Mouse (Mus musculus): ENCODE results near the gene Slc6a9.

The Slc6a9 gene

DNA sequence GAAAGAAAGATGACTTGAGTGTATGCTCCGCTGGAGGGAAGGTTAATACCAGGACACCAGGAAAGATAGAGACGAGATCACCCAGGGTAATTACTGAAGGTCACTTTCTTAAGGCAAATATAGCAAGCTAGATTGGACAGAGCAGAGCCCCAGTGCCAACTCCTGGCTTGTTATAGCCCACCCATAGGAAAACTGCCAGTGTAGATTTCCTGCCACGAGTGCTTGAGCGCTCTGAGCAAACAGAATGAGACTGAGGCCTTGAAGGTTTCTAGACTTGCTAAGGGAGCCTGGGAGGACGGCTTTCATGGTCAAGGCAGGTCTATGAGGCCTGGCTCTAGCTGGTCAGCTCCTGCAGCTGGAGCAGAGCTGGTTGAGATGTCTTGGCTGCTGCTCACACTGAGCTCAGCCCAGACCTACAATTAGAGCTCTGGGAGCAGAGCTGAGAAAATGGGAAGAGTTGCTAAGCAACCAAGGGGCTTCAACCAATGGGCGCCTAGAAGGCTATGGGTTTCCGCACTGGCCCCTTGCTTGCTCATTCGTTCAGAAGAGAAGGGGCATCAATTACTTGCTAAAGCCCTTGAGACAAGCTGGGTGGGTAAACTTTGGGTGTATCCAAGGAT is 74.6 kb downstream of the Slc6a9 start:
- DNase-seq (ENCODE audit: low read depth, low spot score), result peak; percentile 87

DNA sequence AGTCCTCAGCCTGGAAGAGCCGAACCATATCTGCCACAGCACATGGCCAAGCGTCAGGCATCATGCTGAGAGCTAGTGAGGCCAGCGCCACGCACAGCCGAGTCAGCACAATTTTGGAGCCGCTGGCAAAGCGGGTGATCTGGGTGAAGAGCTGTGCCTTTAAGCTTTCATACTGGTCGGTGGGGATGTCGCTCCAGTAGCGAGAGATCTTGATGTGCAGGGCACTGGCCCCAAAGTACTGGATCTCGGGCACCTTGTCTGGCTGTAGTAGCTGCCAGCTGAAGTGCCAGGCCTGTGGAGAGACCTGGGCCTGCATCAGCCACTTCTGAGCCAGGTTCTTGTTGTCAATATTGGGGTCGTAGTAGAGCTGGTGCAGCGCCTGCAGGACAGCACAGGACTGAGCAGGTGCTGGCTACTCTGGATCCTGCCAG is 77.8 kb downstream of the Slc6a9 start:
- peak; percentile 81 for DNase-seq (ENCODE audit: low read depth, low spot score)

DNA sequence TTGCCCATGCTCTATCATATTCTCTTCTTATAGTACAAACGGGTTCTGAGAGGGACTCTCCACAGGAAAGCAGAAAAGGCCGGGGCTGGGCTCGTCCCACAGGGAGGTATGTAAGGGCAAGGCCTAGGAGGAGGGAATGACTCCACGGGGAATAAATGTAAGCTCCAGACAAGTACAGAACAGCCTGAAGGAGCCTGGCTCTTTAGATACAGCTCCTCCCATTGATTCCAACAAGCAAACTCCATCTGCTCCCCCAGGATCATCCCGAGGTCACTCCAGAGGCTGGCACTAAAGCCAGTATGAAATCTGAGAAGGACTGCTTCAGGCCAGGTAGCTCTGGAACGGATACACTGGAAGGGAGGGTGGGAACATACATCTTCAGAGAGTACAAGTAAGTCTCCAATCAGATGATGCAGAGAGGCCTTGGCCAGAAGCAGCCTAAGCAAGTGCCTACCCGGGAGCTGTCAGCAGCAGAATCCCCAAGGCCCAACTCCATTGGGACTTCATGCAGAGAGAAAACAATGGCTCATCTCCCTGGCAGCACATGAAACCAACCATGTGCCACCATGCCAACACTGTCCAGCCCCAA is 78.5 kb downstream of the Slc6a9 start:
- DNase-seq (ENCODE audit: low read depth, low spot score), result peak; percentile 56

DNA sequence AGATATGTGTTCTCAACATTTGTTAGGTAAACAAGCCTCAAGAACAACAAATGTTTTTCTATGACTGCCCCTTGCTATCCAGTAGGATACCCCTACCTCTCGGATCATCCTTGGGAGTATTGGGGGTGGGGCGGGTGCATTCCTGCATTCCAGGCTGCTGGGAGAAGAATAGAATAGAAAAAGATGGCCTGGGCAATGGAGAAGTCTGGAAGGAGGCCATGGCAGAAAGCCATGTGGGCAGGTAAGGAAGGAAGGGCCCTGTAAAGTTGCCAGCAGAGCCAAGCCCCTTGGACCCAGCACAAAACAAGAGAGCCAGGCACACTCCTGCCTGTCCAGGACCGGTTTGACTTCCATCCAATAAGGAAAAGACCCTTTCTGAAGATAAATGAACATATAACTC is 79.1 kb downstream of the Slc6a9 start:
- DNase-seq (ENCODE audit: low read depth, low spot score), result peak; percentile 79

DNA sequence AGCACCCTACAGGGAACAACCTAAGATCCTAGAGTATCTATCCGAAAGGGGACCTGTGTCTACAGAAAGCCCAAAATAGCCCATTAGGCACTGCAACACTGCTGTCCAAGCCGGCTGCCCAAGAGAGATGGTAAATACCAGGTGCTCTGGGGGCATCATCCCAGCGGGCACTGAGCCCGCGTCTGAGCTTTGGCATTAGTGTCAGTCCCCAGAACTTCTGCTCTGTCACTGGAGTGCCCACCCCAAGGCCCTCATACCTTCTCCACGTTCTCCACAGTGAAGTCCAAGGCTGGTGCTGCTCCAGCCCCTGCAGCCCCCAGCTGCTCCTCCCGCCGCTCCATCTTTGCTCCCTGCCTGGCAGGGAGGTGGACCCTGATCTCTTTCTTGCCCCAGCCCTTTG is 79.7 kb downstream of the Slc6a9 start:
- peak; percentile 52 for DNase-seq (ENCODE audit: low read depth, low spot score)

DNA sequence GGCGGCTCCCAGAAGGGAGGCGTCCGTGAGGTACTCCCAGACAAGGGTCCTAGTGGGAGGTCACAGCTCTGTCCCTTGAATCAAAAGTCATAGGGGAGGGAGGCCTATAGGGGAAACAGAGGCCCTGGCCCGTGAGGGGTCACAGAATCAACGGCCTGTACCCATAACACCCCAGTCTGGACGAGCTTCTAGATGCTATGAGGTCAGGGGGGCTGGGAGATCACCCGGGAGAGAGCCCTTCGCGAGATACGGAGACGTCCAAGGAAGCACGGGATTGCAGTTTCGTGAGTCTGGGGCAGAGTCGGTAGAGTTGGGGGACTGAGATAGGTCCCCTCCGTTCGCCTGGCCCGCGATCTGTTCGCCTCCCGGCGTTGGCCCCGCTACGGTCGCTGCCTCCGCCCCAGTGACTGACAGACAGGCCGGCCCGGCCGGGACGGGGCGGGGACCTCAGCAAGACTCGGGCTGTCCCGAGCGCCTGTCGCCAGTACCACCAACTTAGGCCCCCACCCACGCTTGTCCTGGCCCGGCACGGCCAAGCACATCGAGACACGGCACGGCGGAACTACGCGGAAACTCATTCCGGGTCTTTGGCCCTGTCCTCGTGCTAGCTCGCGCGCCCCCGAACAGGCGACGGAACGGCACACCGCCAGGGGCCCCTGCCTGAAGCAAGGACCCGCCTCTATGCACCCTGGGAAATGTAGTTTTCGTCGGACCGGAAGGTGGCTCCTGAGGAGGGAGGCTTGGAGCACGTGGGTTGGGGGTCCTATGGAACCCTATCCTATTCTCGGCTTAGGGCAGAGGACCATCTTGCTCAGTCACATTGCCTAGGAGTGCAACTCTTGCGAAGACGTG is 80.5 kb downstream of the Slc6a9 start, which contains the start of gene Ipo13:
Gene Ipo13 (minus strand): TSS at position 409 of the 852 bp plus-strand sequence.
- DNase-seq (ENCODE audit: low read depth, low spot score), result peak; percentile 97

DNA sequence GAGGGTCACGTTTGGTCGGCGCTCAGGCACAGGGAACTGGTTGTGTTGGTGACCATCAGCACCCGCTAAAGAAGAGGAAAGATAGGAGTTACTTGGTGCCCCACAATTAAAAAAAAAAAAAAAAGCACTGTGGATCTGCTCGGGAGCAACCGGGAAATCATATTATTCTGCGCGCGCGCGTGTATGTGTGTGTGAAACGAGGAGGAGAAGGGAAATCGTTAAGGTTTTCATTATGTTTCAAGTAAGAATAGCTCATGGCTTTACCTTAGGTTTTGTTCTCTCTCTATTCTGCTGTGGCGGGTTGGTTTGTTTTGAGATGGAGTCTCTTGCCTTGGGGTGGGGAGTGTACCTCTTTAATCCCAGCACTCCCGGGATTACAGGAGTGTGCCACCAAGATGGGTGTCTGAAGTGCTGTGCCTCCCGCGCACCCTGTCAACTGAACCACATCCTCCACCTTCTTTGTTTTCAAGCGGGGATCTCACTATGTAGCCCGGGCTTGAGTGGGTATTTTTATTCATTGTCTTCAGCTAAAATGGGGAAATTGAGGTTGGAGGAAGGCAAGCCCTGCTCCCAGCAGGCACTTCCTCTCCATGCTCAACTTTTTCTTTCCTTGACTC is 81.3 kb downstream of the Slc6a9 start:
- peak; percentile 60 for DNase-seq (ENCODE audit: low read depth, low spot score)

DNA sequence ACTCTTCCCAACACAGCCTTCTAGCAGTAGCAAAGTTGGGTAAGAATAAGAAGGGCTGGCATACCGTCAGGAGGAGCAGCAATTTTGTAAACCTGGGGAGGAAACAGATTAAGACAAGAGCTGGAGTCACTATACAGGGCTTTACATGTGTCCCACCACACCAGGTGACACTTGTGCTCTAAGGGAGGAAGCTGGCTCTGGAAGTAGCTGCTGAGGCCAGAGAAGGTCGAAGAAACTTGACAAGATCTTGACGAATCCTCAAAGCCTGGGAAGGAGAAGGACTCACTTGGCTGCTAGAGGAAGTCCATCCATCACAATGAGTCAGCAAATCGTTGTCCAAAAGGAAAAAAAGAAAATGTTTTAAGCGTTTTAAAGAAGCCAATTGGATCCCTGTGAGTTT is 82.1 kb downstream of the Slc6a9 start:
- no peak for DNase-seq (ENCODE audit: low read depth, low spot score)

DNA sequence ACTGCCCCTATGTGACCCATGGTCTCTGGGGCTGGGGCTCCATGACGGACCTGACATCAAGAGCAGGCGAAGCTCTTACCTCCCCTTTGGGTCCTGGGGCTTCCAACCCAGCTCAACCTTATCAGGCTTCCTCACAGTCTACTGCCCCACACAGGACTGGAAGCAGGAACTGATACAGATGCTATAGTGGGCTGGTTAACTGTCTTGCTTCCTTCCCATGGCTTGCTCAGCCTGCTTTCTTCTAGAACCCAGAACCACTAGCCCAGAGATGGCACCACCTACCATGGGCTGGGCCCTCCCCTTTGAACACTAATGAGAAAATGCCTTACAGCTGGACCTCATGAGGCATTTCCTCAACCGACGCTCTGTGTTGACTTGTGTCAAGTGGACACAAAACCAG is 83.1 kb downstream of the Slc6a9 start:
- no peak for DNase-seq (ENCODE audit: low read depth, low spot score)

DNA sequence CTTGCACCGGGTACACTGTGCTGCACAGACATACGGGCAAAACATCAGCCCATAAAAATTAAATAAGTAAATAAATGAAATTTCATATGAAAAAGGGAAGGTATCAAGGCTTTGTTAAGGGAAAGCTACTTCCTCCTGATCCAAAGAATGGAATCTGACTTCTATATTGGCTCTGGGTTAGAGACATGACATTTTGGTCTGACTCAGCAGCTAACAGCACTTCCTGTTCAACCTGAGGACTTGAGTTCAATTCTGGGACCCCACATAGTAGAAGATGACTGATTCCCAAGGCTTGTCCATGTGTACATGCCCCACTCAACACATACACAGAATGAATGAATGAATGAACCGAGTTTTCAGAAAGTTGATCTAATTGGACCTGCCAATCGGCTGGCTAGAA is 83.5 kb downstream of the Slc6a9 start:
- no peak for DNase-seq (ENCODE audit: low read depth, low spot score)

DNA sequence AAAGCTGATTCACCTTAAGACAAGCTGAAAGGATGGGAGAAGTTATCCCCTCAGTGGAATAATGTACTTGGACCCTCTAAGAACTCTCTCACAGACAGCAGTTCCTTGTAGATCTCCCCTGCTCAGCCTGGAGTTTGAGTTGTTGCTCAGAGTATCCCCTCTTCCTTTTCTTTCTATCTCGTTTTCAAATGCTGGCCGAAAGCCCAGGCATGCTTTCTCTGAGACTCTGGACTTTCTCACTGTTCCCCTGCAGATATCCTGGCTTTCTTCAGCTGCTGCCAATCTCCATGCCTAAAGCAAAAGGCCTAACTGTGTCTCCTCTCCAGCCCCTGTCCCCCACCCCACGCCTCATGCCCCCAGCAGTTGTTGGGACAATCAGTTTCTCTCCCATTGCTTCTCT is 84.0 kb downstream of the Slc6a9 start:
- DNase-seq (ENCODE audit: low read depth, low spot score), result no peak

DNA sequence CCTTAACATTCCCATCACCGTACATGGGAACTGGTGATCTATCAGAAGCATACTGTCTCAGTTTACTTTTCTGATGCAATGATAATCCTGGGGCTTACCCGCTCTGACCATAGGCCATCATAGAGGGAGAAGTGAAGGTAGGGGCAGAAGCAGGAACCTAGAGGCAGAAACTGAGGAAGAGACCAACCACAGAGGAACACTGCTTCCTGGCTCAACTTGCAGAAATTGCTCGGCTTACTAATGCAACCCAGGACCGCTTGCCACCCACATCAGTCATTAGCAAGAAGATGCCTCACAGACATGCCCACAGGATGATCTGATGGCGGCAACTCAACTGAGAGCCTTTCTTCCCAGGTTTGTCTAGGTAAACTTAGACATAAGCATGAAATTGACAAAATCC is 84.5 kb downstream of the Slc6a9 start:
- DNase-seq (ENCODE audit: low read depth, low spot score), result no peak

DNA sequence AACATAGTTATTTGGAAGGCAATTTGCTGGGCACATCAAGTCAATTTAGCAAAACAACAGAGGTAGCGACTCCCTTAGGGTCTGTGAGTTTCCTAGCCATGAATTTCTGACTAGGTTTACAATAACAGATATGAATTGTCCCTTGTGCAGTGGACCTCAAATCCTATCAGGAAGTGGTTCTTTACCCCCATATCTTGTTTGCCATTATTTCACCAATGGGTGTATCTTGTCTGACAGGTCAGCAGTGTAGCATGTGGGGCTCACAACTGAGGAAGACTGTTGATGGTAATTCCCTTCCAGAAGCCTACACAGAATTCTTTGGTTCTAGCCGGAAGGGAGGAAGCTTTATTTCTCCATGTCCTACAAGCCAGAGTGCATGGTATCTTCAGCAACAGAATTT is 87.1 kb downstream of the Slc6a9 start:
- DNase-seq (ENCODE audit: low read depth, low spot score), result no peak

DNA sequence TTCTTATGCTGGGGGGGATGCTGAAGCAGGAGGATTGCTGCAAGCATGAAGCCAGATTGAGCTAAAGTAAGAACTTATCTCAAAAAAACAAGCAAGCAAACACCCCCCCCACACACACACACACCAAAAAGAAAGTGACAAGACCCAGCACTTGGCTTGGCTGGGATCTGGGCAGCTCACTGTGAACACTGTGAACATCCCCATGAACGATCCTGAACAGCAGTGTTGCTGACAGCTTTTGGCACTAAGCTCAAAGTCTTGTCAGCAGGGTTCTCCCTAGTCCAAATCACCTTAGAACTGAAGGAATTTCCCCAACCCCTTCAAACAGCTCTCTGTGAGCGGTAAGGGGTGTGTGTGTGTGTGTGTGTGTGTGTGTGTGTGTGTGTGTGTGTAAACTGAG is 89.1 kb downstream of the Slc6a9 start:
- DNase-seq (ENCODE audit: low read depth, low spot score), result no peak
